Mouse (Mus musculus) lung, adult 18-20 months (tissue): ENCODE data around the gene Pklr.
A peak's percentile ranks its signal among the peaks of the same experiment; 100 is the strongest.
"Not testable (repeated sequence)": the region's sequence is repeated elsewhere in the genome, so short reads cannot be mapped to it uniquely, and the experiment has no call there.

Source experiments
- DNase-seq, 2 experiments: peaks; one replicate each; pipeline ENCODE4 v3.0.0; 2022; ENCODE audit warnings: mixed read lengths in 2 of 2

Gene Pklr

GRCm38 (mm10) chr3:89125981-89126380 is 10.0 kb upstream of the Pklr start:
- no peak for DNase-seq

- no peak for DNase-seq
These were observed 6.0 kb upstream of the Pklr start for GRCm38 (mm10) chr3:89129908-89130307.

GRCm38 (mm10) chr3:89131816-89132215 is 4.1 kb upstream of the Pklr start:
- DNase-seq, result no peak

DNA sequence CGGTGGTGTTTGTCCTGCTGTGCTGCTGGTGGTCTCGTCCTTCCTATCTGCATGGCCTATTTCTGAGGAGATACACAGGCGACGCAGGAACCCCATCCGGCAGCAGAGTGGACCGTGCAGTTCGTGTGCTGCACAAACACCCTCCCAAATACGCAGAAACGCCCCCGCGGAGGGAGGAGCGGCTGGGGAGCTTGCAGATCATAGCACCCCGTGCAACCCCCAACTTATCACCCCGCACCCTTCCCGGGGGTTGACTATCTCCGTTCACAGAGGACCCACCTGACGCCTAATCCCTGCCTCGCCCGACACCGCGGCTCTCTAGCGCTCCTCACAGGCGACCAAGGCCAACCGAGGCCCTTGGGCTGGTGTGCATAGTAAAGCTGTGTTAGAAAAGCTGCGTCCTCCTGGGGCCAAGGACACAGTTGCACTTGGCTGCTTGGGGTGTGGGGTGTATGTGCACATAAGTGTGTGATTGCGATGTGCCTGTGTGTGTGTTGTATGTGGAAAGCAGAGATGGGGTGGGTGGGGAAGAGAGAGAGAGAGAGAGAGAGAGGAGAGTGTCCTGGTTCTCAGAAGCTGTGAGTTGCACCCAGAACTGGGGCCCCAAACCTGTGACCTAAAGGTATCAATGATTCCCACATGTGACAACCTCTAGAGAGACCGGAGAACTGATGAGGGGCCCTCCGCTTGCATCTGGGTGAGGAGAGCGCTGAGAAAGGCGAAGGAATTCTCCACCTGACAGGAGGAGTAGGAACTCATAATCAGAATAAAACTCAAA is 3.5 kb upstream of the Pklr start:
- peak in 1 of 2 experiments; percentile 17 for DNase-seq

- DNase-seq, result no peak
These were observed 2.9 kb upstream of the Pklr start for GRCm38 (mm10) chr3:89133063-89133450.

GRCm38 (mm10) chr3:89133752-89134151 is 2.2 kb upstream of the Pklr start:
- DNase-seq, result no peak

DNA sequence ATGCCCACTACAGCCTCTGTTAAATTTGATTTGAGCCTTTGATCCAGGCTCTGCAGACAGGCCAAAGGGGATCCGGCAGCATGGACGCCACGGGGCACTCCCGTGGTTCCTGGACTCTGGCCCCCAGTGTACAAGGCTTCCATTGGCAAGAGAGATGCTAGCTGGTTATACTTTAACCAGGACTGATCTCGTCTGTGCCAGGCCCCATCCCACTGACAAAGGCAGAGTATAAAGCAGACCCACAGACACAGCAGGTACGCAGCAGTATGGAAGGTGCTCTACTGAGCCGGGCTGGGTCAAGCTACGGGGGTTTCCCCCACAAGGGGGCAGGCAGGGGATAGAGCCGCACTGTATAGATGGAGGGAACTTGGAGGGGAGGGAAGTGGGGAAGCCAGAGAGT is 423 bp downstream of the Pklr start:
- DNase-seq, result no peak

- DNase-seq, result no peak
These were observed 8.9 kb downstream of the Pklr start for GRCm38 (mm10) chr3:89144821-89145220.

GRCm38 (mm10) chr3:89145566-89145965 is 9.6 kb downstream of the Pklr start:
- DNase-seq, result no peak

- peak; percentile 45 to 50 for DNase-seq
These were observed 11.4 kb downstream of the Pklr start for GRCm38 (mm10) chr3:89147101-89147978.

DNA sequence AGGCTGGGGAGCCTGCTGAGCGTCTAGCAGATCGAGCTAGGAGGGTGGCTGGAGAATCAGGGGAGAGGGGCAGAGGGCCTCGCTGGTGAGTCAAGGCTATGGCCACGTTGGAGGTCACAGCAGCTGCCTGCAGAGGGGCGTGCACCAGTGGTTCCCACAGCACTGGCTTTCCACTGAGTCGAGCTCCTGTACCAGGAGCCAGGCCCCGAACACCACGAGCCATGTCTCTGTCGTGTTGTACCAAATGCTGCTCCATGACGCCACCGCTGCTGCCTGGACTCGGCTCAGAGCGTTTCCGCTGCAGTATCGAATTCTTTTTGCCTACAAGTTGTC is 12.0 kb downstream of the Pklr start:
- DNase-seq, result no peak

GRCm38 (mm10) chr3:89148567-89148966 is 12.6 kb downstream of the Pklr start:
- DNase-seq, result no peak

- DNase-seq, result no peak
These were observed 16.3 kb downstream of the Pklr start for GRCm38 (mm10) chr3:89152084-89152835.

DNA sequence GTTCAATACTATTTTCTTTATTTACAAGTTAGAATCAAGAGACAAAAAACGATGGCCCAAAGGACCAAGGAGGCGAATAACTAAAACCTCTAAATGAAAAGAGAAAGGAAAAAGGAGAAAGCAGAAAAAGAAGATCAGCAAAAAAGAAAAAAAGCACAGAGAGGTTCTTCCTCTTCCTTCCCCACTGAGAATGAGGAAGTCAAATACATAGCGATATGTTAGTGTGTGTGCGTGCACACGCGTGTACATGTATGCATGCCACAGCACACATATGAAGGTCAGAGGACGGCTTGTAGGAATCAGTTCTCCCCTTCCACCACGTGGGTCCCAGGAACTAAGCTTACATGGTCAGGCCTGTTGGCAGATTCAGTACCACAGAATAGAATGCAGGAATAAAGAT is 21.0 kb downstream of the Pklr start:
- DNase-seq, result no peak

- no peak for DNase-seq
These were observed 22.7 kb downstream of the Pklr start for GRCm38 (mm10) chr3:89158651-89159050.

- peak; percentile 45 to 65 for DNase-seq
These were observed 23.3 kb downstream of the Pklr start for GRCm38 (mm10) chr3:89159211-89159610.

DNA sequence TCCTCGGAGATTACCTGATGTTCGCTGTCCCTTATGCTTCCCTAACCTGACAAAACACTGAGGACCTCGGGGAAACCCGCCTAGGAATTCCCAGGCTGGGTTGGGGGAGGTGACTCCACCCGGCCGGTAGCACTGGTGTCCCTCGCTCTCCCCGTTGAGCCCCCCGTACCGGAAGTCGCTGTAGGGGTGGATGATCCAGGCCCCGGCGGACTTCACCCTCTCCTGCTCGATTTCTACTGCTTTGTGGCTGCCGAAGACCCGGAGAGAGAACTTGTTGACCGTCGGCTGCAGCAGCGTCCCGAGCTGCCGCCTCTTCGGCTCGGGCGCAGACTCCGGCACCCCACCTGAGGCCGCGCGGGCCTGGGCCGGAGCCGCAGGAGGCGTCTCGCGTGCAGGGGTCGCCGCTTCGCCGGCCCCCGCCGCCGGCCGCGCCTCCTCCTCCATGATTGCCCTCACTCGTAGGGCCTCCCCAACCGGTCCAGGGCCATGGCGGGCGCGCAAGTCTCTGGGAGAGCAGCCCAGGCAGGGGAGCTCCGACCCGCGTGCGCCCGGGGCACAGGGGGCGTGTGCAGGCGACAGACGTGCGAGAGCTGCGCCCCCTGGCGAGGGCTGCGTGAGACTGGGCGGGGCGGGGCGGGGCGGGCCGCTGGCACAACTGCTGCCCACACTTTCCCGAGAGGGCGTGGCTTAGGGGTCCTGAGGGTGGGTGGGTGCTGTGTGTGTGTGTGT is 23.8 kb downstream of the Pklr start, which contains the start of gene Hcn3:
Gene Hcn3, minus strand, starts transcription at position 581 of the 729 bp plus-strand sequence.
- peak; percentile 29 to 56 for DNase-seq

DNA sequence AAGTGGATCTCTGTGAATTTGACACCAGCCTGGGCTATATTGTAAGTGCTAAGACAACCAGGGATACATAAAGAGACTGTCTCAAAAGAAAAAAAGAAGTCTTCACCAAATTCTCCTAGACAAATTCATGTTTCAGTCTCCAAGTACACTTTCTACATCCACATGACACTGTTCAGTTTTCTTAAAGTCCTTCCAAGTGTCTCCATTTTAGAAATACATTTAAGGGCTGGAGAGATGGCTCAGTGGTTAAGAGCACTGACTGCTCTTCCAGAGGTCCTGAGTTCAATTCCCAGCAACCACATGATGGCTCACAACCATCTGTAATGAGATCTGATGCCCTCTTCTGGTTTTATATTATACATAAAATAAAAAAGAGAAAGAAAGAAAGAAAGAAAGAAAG is 25.3 kb downstream of the Pklr start:
- not testable (repeated sequence) for DNase-seq

DNA sequence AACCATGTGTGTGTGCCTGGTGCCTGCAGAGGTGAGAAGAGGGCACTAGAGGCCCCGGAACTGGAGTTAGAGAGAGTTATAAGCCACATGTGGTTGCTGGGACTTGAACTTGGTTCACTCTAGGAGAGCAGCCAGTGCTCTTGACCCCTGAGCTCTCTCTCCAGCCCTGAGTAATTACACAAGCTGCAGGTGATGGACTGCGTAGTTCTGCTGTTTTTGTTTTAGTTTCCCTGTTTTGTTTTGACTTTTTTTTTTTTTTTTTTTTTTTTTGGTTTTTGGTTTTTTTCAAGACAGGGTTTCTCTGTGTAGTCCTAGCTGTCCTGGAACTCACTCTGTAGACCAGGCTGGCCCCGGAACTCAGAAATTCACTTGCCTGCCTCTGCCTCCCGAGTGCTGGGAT is 25.8 kb downstream of the Pklr start:
- no peak for DNase-seq

GRCm38 (mm10) chr3:89163123-89163522 is 27.2 kb downstream of the Pklr start:
- DNase-seq, result no peak

DNA sequence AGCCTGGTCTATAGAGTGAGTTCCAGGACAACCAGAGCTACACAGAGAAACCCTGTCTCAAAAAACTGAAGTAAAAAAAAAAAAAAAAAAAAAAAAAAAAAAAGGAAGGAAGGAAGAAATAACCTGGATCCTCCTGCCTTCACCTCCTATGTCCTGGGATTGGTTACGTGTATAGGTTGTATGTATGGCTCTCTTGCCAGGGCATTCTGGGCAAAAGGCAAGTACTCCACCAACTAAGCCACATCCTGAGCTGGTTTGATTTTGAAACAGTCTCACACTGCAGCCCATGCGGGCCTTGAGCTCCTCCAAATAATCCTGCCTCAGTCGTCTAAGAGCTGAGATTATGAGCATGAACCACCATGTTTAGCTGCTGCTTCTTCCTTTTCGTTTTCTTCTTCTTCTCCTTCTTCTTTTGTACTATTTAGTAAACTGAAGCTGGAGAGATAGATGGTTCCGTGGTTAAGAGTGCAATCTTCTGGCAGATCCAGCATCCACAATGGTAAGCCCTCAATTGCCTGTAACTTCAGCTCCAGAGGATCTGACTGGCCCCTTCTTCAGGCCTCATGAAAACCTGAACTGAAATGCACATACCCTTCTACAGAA is 27.8 kb downstream of the Pklr start:
- DNase-seq, result no peak
